Mouse (Mus musculus) embryonic facial prominence, embryonic 15.5 days (tissue): ENCODE results near the gene Usp43. TPM values are rescaled to one million over a fixed set of nuclear protein-coding genes. Genes with fewer than 3 reads are reported as not detected.

Experiments
- ATAC-seq: fragments of 200-750 bp; cut with Nextera tagmentation; 2 replicates; pipeline ENCODE4 v1.8.0; 2017; ENCODE audit warnings: low read depth, moderate TSS enrichment; ENCODE audit not compliant: insufficient number of reproducible peaks, low FRiP score, low TSS enrichment
- H3K27ac ChIP-seq: fragments of 300-500 bp; sonication (generic); replicated peaks from 2 replicates; pipeline ENCODE4 v1.5.1; 2015; ENCODE audit warnings: mild to moderate bottlenecking, inconsistent platforms
- H3K27me3 ChIP-seq: fragments of 300-500 bp; sonication (generic); 2 replicates; pipeline ENCODE4 v1.6.1; 2015; ENCODE audit warnings: inconsistent platforms
- H3K36me3 ChIP-seq: fragments of 300-500 bp; sonication (generic); 2 replicates; pipeline ENCODE4 v1.6.1; 2015; ENCODE audit warnings: mild to moderate bottlenecking, inconsistent platforms
- H3K4me1 ChIP-seq: fragments of 300-500 bp; sonication (generic); 2 replicates; pipeline ENCODE4 v1.6.1; 2015; ENCODE audit warnings: inconsistent platforms
- H3K4me2 ChIP-seq: fragments of 300-500 bp; sonication (generic); replicated peaks from 2 replicates; pipeline ENCODE4 v1.6.1; 2015; ENCODE audit warnings: mild to moderate bottlenecking, inconsistent platforms
- H3K4me3 ChIP-seq: fragments of 300-500 bp; sonication (generic); replicated peaks from 2 replicates; pipeline ENCODE4 v1.5.1; 2015; ENCODE audit warnings: mild to moderate bottlenecking, inconsistent platforms
- H3K9ac ChIP-seq: fragments of 300-500 bp; sonication (generic); 2 replicates; pipeline ENCODE4 v1.6.1; 2015; ENCODE audit warnings: inconsistent platforms
- H3K9me3 ChIP-seq: fragments of 300-500 bp; sonication (generic); replicated peaks from 2 replicates; pipeline ENCODE4 v1.6.1; 2016; ENCODE audit warnings: inconsistent platforms
- WGBS: fragments of 180-500 bp; shearing (Covaris S2); methylation state at CpG from one replicate; pipeline ENCODE4 v1.1.7; 2015; 5-methylcytosine and 5-hydroxymethylcytosine counted together
- polyA plus RNA-seq: library from polyadenylated mRNA; unstranded; fragments of >200 nt; fragmentation: Nextera tagmentation; extraction: Ambion mirVana; gene quantifications from 2 replicates; pipeline ENCODE4 v1.2.1, GENCODE M21; 2015

The Usp43 gene
- polyA plus RNA-seq, 1 experiment from 2014 or later = 3.6 TPM

DNA sequence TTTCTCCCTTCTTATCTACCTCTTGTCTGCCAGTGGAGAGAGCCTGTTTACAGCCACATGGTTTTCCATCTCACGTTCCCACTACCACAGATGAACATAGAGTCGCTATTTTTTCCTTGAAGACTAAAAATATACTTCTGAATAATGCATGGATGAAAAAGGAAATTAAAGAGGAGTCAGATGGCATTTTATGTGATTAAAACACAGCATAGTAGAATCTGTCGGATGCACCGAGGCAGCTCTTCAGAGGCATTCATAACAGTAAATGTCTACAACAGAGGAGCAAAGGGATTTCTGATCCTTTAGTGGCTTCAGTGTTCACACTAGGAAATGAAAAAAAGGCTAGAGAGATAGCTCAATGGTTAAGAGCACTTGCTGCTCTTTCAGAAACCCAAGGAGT is 76.8 kb downstream of the Usp43 start:
- no peak overlapping the region for H3K4me3 ChIP-seq
- no peaks in the 10 kb centered on the region for H3K27me3 ChIP-seq
- H3K9me3 ChIP-seq = no peaks in the 10 kb centered on the region
- no peak for ATAC-seq
- WGBS = 69% methylated on average over 4 of the region's 4 CpGs
- H3K27ac ChIP-seq = no peak overlapping the region
- H3K36me3 ChIP-seq = no peaks in the 10 kb centered on the region
- no peak overlapping the region for H3K9ac ChIP-seq
- no peaks in the 10 kb centered on the region for H3K4me1 ChIP-seq
- no peak overlapping the region for H3K4me2 ChIP-seq

DNA sequence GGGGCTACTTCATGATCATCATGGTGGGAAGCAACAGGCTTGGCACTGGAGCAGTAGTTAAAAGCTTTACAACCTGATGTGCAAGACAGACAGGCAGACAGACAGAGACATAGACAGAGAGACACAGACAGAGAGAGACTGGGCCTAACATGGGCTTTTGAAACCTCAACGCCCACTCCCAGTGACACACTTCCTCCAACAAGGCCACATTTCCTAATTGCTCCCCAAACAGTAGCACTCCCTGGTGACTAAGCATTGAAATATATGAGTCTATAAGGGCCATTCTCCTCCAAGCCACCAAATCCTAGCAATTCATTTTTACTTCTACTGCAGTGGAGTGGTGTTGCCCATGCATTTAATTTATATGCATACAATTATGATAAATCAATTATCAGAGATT is 82.1 kb downstream of the Usp43 start:
- H3K4me3 ChIP-seq = no peak overlapping the region
- H3K9ac ChIP-seq = no peak overlapping the region
- H3K36me3 ChIP-seq = no peaks in the 10 kb centered on the region
- no peak overlapping the region for H3K27ac ChIP-seq
- H3K4me2 ChIP-seq = no peak overlapping the region
- H3K27me3 ChIP-seq = no peaks in the 10 kb centered on the region
- WGBS = 83% methylated on average over 1 of the region's 1 CpGs
- no peaks in the 10 kb centered on the region for H3K9me3 ChIP-seq
- H3K4me1 ChIP-seq = no peaks in the 10 kb centered on the region
- ATAC-seq = no peak

DNA sequence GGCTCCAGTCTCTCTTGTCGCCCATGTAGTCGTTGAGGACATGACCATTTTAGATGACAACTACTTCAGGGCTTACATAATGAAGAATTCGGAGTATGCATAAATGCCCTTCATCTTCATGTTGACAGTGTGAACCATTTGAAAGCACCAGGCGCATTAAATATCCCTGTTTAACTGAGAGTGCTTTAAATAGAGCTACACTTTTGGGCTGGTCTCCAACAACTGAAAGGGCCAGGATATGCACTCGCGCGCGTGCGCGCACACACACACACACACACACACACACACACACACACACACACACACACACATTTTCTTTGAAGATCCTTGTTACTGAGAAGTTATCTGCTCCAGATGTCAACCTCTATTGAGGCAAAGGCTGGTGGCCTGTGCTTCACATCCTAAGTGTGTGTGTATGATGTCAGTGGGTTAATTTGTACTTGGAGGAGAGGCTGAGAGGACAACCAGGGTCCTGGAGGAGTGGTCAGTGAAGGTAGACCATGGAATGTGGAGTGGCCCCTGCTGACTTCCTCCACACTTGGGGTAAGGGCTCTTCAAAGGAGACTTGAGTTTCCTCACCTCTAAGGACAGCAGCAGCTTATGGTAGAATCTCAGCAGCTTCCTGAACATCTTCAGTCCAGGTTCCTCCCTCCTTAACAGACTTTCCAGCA is 86.4 kb downstream of the Usp43 start:
- Histone ChIP-seq H3K9me3 (no peaks in the 10 kb centered on the region), H3K36me3 (no peaks in the 10 kb centered on the region), H3K9ac (no peak overlapping the region), H3K27me3 (no peaks in the 10 kb centered on the region), H3K27ac (no peak overlapping the region), H3K4me2 (no peak overlapping the region), H3K4me3 (no peak overlapping the region), H3K4me1 (no peaks in the 10 kb centered on the region)
- WGBS = 80% methylated on average over 10 of the region's 10 CpGs
- no peak for ATAC-seq

DNA sequence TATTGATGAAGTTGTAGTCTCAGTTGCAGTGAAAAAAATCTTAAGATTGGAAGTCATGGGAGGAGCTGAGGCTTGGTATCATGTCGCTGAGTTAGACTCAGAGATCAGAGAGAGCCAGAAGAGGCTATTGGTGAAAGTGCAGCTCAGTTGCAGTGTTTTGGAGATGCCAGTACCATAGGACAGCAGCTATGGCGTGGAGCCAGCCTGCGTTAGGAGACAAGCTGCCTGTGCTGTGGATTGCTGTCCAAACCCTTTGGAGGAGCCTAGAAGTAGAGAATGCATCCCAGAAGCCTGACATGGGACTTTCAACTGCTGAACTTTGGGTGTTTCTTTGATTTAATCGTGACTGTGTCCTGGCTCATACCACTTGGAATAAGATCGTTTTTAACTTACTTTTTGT is 90.1 kb downstream of the Usp43 start:
- Histone ChIP-seq H3K9ac (no peak overlapping the region), H3K4me2 (no peak overlapping the region), H3K27me3 (no peaks in the 10 kb centered on the region), H3K4me1 (no peaks in the 10 kb centered on the region), H3K4me3 (no peak overlapping the region), H3K27ac (no peak overlapping the region), H3K36me3 (no peaks in the 10 kb centered on the region), H3K9me3 (no peaks in the 10 kb centered on the region)
- ATAC-seq = no peak
- WGBS = 70% methylated on average over 5 of the region's 5 CpGs

DNA sequence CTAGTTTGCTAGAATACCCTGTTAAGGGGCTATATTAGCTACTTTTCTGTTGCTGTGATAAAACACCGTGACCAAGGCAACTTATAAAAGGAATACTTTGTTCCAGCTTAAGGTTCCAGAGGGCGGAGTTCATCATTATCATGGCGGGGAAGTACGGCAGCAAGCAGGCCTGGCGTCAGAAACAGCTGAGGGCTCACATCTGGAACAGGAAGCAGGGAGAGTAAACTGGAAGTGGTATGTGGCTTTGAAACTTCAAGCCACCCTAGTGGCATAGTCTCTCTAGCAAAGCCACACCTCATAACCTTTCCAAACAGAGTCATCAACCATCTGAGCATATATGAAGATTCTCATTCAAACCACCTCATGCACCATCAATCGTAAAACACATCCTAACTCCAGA is 92.4 kb downstream of the Usp43 start:
- Histone ChIP-seq H3K36me3 (no peaks in the 10 kb centered on the region), H3K27ac (no peak overlapping the region), H3K4me2 (no peak overlapping the region), H3K9ac (no peak overlapping the region), H3K4me3 (no peak overlapping the region), H3K9me3 (no peaks in the 10 kb centered on the region), H3K27me3 (no peaks in the 10 kb centered on the region), H3K4me1 (no peaks in the 10 kb centered on the region)
- no peak for ATAC-seq
- WGBS = 63% methylated on average over 6 of the region's 6 CpGs

DNA sequence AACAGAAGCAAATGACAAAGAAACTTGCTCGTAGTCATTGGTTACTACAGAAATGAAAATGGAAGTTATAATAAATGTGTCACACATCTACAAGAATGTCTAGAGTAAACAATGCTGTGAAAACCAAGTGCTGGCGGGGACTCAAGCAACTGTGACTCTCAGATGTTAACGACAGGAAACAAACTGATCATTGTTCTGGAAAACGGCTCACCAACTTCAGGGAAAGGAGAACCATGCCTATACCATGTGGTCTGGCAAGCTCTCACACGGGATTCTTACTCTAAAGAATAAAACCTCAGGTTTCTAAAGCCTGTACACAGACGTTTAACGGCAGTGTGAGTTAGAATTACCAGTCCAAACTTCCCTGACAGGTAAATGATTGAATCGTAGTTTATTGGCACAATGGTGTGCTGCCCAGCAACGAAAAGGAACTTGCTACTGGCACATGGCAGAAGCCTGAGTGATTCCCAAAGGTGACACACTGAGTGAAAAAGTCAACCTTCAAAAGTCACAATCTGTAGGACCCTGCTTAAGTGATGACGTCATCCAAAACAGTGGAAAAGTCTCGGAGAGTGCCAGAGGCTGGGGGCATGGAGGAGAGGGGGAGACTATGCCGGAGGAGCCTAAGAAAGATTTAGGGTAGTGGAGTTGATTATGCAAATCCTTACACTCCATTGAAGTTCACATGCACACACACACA is 93.4 kb downstream of the Usp43 start:
- H3K4me1 ChIP-seq = no peaks in the 10 kb centered on the region
- ATAC-seq = no peak
- H3K27me3 ChIP-seq = no peaks in the 10 kb centered on the region
- no peak overlapping the region for H3K4me3 ChIP-seq
- no peak overlapping the region for H3K9ac ChIP-seq
- WGBS = 41% methylated on average over 12 of the region's 12 CpGs
- H3K27ac ChIP-seq = no peak overlapping the region
- H3K4me2 ChIP-seq = no peak overlapping the region
- H3K36me3 ChIP-seq = no peaks in the 10 kb centered on the region
- no peaks in the 10 kb centered on the region for H3K9me3 ChIP-seq

DNA sequence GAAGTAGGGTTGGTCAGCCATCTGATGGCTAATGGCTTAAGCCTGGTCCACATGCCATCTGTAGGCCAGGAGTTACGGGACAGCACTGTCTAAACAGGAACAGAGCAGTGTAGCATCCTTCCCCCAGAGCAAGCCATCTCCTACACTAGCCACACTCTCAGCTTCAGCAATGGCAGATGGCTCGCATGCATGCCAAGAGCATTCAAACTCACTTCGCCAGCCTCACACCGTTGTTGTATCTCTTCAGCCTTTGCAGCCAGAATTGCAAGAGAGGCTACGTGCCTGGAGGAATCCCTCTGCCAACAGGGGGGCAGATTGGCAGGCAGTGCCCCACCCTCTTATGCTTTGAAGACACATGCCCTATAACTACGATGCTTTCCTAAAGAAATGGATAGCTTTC is 100.4 kb downstream of the Usp43 start:
- no peak overlapping the region for H3K4me2 ChIP-seq
- WGBS = 86% methylated on average over 6 of the region's 6 CpGs

DNA sequence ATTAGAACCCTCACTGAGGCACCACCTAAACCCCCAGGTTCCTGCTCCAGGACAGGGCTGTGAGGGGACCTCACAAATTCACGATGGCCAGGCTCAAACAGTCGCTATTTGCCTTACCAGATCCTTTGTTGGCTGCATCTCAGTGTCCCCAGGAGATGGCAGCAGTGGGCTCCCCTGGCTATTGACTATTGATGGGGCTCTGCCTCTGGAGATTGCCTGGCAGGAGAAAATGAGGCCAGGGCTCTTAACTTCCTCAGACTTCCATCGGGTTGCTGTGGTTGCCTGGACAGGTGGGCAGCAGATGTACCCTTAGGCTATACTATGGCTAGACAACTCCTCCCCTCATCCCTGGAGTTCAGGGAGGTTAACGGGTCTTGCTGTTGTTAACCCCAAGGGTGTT is 101.7 kb downstream of the Usp43 start:
- Histone ChIP-seq H3K4me1 (peaks cover 6% of the 10 kb centered on the region; the same call in 1 of the 2 replicates), H3K9ac (no peak overlapping the region), H3K4me2 (peak overlapping the region; percentile 36; the same call in 1 of the 2 replicates), H3K27me3 (no peaks in the 10 kb centered on the region; the same call in 1 of the 2 replicates), H3K4me3 (no peak overlapping the region), H3K27ac (no peak overlapping the region), H3K36me3 (no peaks in the 10 kb centered on the region), H3K9me3 (no peaks in the 10 kb centered on the region)
- WGBS = 8% methylated on average over 4 of the region's 4 CpGs
- no peak for ATAC-seq

More for the DNA sequence above, 100.4 kb downstream of the Usp43 start:
- H3K36me3 ChIP-seq = no peaks in the 10 kb centered on the region
- no peak for ATAC-seq
- no peak overlapping the region for H3K9ac ChIP-seq
- H3K4me1 ChIP-seq = peaks cover 6% of the 10 kb centered on the region; the same call in 1 of the 2 replicates
- no peaks in the 10 kb centered on the region; the same call in 1 of the 2 replicates for H3K27me3 ChIP-seq
- H3K27ac ChIP-seq = no peak overlapping the region
- no peaks in the 10 kb centered on the region for H3K9me3 ChIP-seq
- H3K4me3 ChIP-seq = no peak overlapping the region

DNA sequence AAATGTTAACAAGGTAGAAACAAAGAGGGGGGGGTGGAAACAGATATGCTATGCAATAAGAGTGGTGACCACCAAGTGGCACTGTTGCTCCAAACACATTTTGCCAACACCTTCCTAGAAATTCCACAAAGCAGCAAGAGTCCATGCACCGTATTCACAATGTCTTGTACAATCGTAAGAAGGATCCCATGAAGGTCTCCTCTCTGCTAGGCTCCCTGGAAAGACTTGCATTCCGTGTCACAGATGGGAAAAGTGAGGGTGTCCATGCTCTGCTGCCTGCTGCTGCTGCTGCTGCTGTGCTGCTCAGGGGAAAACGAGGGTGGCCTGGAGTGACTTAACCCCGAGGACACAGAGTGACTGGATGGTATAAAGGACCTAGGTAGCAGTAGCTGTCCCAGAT is 102.3 kb downstream of the Usp43 start:
- Histone ChIP-seq H3K4me3 (0 out of 2 replicates have a peak overlapping the region, but pooled peaks have one; percentile 16), H3K27ac (no peak overlapping the region), H3K9me3 (no peaks in the 10 kb centered on the region), H3K4me1 (peaks cover 6% of the 10 kb centered on the region; the same call in 1 of the 2 replicates), H3K27me3 (no peaks in the 10 kb centered on the region; the same call in 1 of the 2 replicates), H3K36me3 (no peaks in the 10 kb centered on the region), H3K9ac (no peak overlapping the region), H3K4me2 (peak overlapping the region; percentile 36; the same call in 1 of the 2 replicates)
- WGBS = 5% methylated on average over 5 of the region's 5 CpGs
- no peak for ATAC-seq

DNA sequence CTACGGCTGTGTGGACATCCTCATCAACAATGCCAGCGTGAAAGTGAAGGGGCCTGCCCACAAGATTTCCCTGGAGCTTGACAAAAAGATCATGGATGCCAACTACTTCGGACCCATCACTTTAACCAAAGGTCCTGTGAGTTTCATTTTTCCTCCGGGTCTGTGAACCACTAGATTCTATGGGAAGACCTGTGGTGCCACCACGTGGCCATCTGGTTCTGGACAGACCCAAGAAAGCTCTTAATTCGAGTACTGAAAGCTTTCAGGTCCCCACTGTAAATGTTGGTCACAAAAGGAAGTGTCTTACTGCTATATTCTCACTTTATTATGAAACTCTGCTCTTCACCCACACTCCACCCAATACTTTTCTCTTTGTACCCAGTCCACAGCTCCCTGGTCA is 110.4 kb downstream of the Usp43 start:
- Histone ChIP-seq H3K4me1 (no peaks in the 10 kb centered on the region), H3K9ac (no peak overlapping the region), H3K4me2 (no peak overlapping the region), H3K27me3 (no peaks in the 10 kb centered on the region), H3K9me3 (no peaks in the 10 kb centered on the region), H3K36me3 (no peaks in the 10 kb centered on the region), H3K27ac (no peak overlapping the region), H3K4me3 (no peak overlapping the region)
- ATAC-seq = no peak
- 82% methylated on average over 6 of the region's 6 CpGs for WGBS

DNA sequence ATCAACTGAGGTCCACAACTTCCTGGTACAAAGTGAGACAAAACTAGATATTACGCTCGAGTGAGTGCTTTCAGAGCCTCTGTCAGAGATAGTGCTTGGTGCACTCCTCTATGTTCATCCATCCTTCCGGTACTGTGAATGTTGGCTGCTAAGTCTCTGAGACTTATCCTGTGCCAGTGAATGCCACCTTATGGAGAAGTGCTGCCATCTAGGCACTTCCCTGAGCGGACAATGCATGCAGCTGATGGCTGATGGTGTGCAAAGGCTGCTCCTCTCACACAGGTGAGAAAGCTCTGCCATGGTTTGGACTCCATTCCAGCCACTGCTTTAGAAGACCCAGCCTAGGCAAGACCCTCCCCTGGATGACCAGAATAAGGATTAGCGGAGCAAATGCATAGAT is 113.9 kb downstream of the Usp43 start:
- 79% methylated on average over 5 of the region's 5 CpGs for WGBS
- ATAC-seq = no peak
- no peaks in the 10 kb centered on the region for H3K27me3 ChIP-seq

More for the DNA sequence above, 113.9 kb downstream of the Usp43 start:
- no peaks in the 10 kb centered on the region for H3K36me3 ChIP-seq
- H3K4me1 ChIP-seq = no peaks in the 10 kb centered on the region
- no peaks in the 10 kb centered on the region for H3K9me3 ChIP-seq
- H3K27ac ChIP-seq = no peak overlapping the region
- H3K4me3 ChIP-seq = no peak overlapping the region
- no peak overlapping the region for H3K4me2 ChIP-seq
- H3K9ac ChIP-seq = no peak overlapping the region
